Mouse (Mus musculus) ES-E14 (cell line): ENCODE results near the gene Gpr137.

Source experiments
- CHD2 ChIP-seq: IDR thresholded peaks from 2 replicates; pipeline ENCODE4 v1.6.1; 2014; ENCODE audit warnings: mild to moderate bottlenecking, low read depth, low read length, inconsistent platforms
- HCFC1 ChIP-seq: IDR thresholded peaks from 2 replicates; pipeline ENCODE4 v1.6.1; 2012; ENCODE audit warnings: low read length, inconsistent platforms, borderline replicate concordance; ENCODE audit not compliant: insufficient read depth
- MAFK ChIP-seq: IDR thresholded peaks from 2 replicates; pipeline ENCODE4 v1.6.1; 2014; ENCODE audit warnings: mild to moderate bottlenecking, low read depth, low read length, inconsistent platforms; ENCODE audit not compliant: insufficient read depth
- ZC3H11A ChIP-seq: IDR thresholded peaks from 2 replicates; pipeline ENCODE4 v1.6.1; 2012; ENCODE audit warnings: low read depth, mild to moderate bottlenecking, inconsistent platforms, low read length, borderline replicate concordance

- TF ChIP-seq CHD2 (no peak), ZC3H11A (no peak), MAFK (no peak), HCFC1 (no peak)
These were observed 43.0 kb upstream of the Gpr137 start for GRCm38 (mm10) chr19:6985300-6985699.
